Mouse (Mus musculus): ENCODE results near the gene Pkd1l2.

The Pkd1l2 gene

DNA sequence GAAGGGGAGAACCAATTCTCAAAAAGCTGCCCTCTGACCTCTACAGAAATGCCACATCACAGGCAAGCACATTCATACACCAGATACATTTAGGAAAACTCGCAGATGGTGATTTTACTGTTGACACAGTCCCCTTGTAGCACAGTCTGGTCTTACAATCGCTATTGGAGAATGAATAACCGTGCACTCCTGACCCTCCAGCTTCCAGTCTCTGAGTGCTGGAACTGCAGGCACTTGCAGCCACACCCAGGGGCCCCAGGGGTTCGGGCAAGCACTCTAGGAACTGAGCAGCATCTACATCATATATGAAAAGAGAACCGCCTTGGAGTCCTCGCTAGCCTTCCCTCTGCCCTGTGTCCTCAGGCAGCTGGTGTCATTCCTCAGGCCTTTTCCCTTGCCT lies 50.8 kb downstream of the Pkd1l2 start:
- no peak for DNase-seq (ENCODE audit: low read depth)

GRCm38 (mm10) chr8:117028686-117029085 lies 53.6 kb downstream of the Pkd1l2 start:
- no peak for DNase-seq (ENCODE audit: low read depth)

DNA sequence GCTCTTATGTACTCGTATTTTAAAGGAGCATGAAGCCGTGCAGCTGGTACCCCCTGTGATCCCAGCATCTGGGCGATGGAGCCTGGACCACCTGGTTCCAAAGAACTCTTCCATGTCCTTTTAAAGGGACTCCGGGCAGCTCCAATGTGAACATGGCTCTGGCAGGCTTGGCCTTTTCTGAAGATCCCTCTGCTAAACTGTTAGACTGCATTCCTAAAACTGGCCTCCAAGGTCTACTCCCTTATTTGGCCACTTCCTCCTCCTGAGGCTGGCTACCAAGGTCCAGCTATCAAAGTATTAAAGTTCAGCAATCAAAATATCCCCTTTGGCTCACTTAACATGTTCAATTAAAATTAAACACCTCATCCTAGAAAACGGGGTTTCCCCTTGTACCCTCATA lies 54.6 kb downstream of the Pkd1l2 start:
- no peak for DNase-seq (ENCODE audit: low read depth)

GRCm38 (mm10) chr8:117022297-117022993 lies 59.8 kb downstream of the Pkd1l2 start:
- no peak for DNase-seq (ENCODE audit: low read depth)

GRCm38 (mm10) chr8:117019323-117020275 lies 62.6 kb downstream of the Pkd1l2 start:
- DNase-seq (ENCODE audit: low read depth), result peak; percentile 62

DNA sequence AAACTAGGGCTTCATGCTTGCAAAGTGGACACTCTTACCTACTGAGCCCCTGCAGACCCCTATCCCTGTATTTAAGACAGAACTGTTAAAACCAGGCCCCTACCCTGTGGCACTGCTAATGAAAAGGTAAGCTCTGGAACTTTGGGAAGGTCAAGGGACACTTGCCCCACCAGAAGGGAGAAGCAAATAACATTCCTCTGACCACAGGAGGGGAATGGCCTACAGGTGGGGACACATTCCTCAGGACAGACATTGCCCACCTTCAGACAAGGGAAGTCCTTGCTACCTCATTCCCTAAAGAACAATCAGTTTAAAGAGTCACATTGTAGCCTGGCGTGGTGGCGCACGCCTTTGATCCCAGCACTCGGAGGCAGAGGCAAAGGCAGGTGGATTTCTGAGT lies 64.4 kb downstream of the Pkd1l2 start:
- no peak for DNase-seq (ENCODE audit: low read depth)

GRCm38 (mm10) chr8:117017006-117017405 lies 65.2 kb downstream of the Pkd1l2 start:
- no peak for DNase-seq (ENCODE audit: low read depth)

DNA sequence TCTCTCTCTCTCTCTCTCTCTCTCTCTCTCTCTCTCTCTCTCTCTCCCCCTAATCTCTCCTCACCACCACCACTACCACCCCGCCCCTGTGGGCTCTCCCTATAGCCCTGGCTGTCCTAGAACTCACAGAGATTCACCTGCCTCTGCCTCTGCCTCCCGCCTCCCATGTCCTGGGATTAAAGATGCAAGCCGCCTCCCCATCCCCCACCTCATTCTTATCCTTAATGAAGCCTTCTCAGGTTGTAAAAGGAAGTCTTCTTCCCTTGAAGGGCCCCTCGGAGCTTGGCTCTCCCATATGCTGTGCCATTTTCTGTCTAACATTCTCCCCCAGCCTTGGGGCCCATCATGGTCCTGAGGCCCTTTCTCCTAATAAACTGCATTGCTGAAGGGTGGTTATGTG lies 66.6 kb downstream of the Pkd1l2 start:
- DNase-seq (ENCODE audit: low read depth), result no peak

- DNase-seq (ENCODE audit: low read depth), result no peak
Measured at GRCm38 (mm10) chr8:117011366-117011765, 70.9 kb downstream of the Pkd1l2 start.

- no peak for DNase-seq (ENCODE audit: low read depth)
Measured at GRCm38 (mm10) chr8:116994016-116994716, 88.1 kb downstream of the Pkd1l2 start.

- DNase-seq (ENCODE audit: low read depth), result peak; percentile 99
Measured at GRCm38 (mm10) chr8:116993095-116993867, 89.0 kb downstream of the Pkd1l2 start, which contains the start of gene Gcsh. Gcsh (minus strand) TSS chr8:116993537.

DNA sequence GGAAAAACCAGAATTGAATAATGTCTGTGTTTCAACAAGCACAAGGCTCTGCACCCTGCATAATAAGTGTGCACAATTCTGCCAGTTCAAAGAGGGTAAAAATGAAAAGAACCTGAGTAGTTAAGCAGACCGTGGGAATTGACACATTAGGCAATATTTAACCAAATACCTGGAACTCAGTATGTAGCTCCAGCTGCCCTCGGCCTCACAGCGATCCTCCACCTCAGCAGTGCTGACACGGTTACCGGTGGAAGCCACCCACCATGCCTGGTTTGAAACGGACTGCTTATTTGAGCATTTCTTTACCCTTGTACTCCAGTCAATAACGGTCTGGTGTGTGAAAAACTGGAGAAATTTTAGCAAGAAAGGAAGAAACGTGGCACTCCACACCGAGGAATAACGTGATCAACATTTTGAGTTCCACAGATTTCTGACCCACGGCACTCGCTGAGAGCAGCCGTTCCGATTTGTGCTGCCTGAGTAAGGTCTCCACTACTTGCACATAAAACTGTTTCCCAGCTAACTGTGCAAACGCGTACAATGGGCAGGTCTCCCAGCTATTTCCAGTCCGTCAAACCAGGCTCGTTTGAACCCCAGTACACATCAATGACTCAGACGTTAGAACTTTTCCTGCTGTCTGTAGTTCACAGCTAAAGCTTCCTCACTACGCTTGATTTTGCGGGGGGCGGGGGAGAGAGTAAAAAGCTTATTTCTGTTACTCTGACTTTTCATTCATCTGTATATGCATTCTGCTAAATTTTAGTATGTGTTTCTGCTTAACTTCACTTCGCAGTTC lies 89.9 kb downstream of the Pkd1l2 start:
- DNase-seq (ENCODE audit: low read depth), result peak; percentile 63

DNA sequence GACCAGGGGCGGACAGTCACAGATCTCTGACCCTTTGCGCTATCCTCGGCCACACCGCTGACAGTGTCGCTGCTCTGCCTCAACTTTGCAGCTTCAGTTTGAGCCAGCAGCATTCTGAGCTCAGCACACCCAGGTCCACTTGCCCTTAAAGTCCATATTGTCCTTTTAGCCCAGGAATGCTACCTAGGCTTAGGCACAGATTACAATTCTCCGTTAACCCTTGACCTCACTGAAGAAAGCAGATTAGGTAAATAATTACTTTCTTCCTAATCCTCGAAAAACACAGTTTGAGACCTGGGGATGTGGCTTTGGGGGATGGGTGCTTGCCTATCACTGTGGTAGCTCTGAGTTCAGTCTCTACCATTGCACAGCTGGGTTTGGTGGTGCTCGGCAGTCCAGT lies 91.0 kb downstream of the Pkd1l2 start:
- no peak for DNase-seq (ENCODE audit: low read depth)

- peak; percentile 11 for DNase-seq (ENCODE audit: low read depth)
Measured at GRCm38 (mm10) chr8:116989842-116990241, 92.4 kb downstream of the Pkd1l2 start.

GRCm38 (mm10) chr8:116980117-116980516 lies 102.1 kb downstream of the Pkd1l2 start:
- peak; percentile 87 for DNase-seq (ENCODE audit: low read depth)

- DNase-seq (ENCODE audit: low read depth), result peak; percentile 99
Measured at GRCm38 (mm10) chr8:116978631-116979256, 103.5 kb downstream of the Pkd1l2 start, which contains the start of gene 1700030J22Rik. 1700030J22Rik (minus strand) TSS chr8:116978959.

DNA sequence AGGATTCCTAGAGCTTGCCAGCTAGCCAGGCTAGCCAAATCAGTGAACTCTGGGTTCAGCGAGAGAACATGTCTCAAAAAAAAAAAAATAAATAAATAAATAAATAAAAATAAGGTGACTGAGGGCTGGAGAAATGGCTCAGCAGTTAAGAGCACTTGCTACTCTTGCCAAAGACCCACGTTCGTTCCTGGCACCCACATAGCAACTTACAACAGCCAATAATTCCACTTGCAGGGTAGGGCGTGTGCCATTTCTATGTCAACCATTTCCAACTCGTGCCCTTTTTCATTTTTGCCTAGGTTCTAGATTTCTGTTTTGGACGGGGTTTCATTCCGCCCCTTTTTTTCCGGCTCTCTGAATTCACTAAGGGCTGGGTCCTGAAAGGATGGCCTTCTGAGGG lies 104.2 kb downstream of the Pkd1l2 start:
- DNase-seq (ENCODE audit: low read depth), result peak; percentile 6

- no peak for DNase-seq (ENCODE audit: low read depth)
Measured at GRCm38 (mm10) chr8:116975606-116976005, 106.6 kb downstream of the Pkd1l2 start.

DNA sequence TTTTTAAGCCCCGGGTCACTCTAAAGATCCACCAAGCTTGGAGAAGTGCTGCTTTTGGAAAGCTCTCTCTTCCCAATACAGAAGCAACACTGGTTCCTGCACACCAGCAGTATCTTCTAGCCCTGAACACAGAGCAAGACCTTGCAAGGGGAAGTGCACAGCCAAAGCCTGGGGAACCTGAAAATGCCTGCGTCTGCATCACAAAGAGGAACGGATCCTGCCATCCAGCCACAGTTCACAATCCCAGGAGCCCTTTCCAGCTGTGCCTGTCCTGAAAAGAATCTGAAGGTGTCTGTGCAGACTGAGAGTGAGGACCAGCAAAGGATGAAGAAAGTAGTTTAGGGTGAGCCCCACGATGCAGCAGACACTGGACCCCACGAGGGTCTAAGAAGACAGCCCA lies 107.2 kb downstream of the Pkd1l2 start:
- no peak for DNase-seq (ENCODE audit: low read depth)

GRCm38 (mm10) chr8:116969531-116969930 lies 112.7 kb downstream of the Pkd1l2 start:
- no peak for DNase-seq (ENCODE audit: low read depth)
